8 mouse cellular contexts compared by ENCODE assay signal in genomic region chr11:63969205-63969910, GRCm38 (mm10). TPM values are rescaled to one million over a fixed set of nuclear protein-coding genes. Genes with fewer than 3 reads are reported as not detected.
A peak's percentile ranks its signal among the peaks of the same experiment; 100 is the strongest.
DNase-seq lines count a peak whose midpoint lies in the region; ATAC-seq lines count a peak whose summit lies in the region.

No protein-coding gene starts in this region.

- no peaks in the 10 kb centered on the region for H3K27me3 ChIP-seq in neural tube, embryonic 11.5 days (ENCODE audit: control insufficient read depth, insufficient read depth, low read length)
- H3K27me3 ChIP-seq in hindbrain, embryonic 13.5 days = 0 out of 2 replicates have a peak, but pooled peaks cover 2% of the 10 kb centered on the region
- H3K27me3 ChIP-seq in liver, embryonic 15.5 days = no peaks in the 10 kb centered on the region

- peak; percentile 32 for DNase-seq in neural tube, embryonic 11.5 days (ENCODE audit: low spot score)
- no peak for DNase-seq in neural tube, embryonic 10.5 days (ENCODE audit: extremely low spot score, low spot score)
- DNase-seq in yolk sac, embryonic 10.5 days (ENCODE audit: low spot score) = peak; percentile 32
- DNase-seq in gastrocnemius, adult 8-10 months (ENCODE audit: low spot score in 2 of 2) = no peak
- DNase-seq in ovary, postnatal 10 days (ENCODE audit: low spot score) = no peak
- DNase-seq in spleen, adult 12 weeks (ENCODE audit: low spot score) = no peak

- peaks cover 20% of the 10 kb centered on the region for H3K4me1 ChIP-seq in neural tube, embryonic 11.5 days (ENCODE audit: control insufficient read depth, insufficient read depth, low read length)
- peaks cover 29% of the 10 kb centered on the region for H3K4me1 ChIP-seq in hindbrain, embryonic 13.5 days (replicated peaks)
- H3K4me1 ChIP-seq in liver, embryonic 15.5 days (replicated peaks) = peaks cover 48% of the 10 kb centered on the region

- no peak for ATAC-seq in neural tube, embryonic 11.5 days (ENCODE audit: insufficient read depth, low FRiP score, low TSS enrichment)
- ATAC-seq in hindbrain, embryonic 13.5 days (ENCODE audit: low FRiP score) = peak; percentile 55
- peak; percentile 51; the same call in 1 of the 2 replicates for ATAC-seq in liver, embryonic 15.5 days (ENCODE audit: insufficient read depth)

- H3K27ac ChIP-seq in neural tube, embryonic 11.5 days (ENCODE audit: low read depth, low read length) = no peak overlapping the region
- peak overlapping the region; percentile 62 for H3K27ac ChIP-seq in hindbrain, embryonic 13.5 days
- peak overlapping the region; percentile 65 for H3K27ac ChIP-seq in liver, embryonic 15.5 days (replicated peaks)

- H3K4me2 ChIP-seq in neural tube, embryonic 11.5 days (ENCODE audit: low read depth) = no peak overlapping the region
- H3K4me2 ChIP-seq in hindbrain, embryonic 13.5 days = no peak overlapping the region
- H3K4me2 ChIP-seq in liver, embryonic 15.5 days = peak overlapping the region; percentile 15; the same call in 1 of the 2 replicates

- H3K4me3 ChIP-seq in neural tube, embryonic 11.5 days (ENCODE audit: low read depth, low read length) = no peak overlapping the region
- H3K4me3 ChIP-seq in hindbrain, embryonic 13.5 days = no peak overlapping the region
- H3K4me3 ChIP-seq in liver, embryonic 15.5 days (replicated peaks) = no peak overlapping the region

- WGBS in neural tube, embryonic 11.5 days = 46% methylated on average over 11 of the region's 11 CpGs
- WGBS in hindbrain, embryonic 13.5 days = 32% methylated on average over 11 of the region's 11 CpGs
- 56% methylated on average over 11 of the region's 11 CpGs for WGBS in liver, embryonic 15.5 days (ENCODE audit: insufficient replicate concordance)

- no peaks in the 10 kb centered on the region for H3K9me3 ChIP-seq in neural tube, embryonic 11.5 days (ENCODE audit: control insufficient read depth, low read length)
- H3K9me3 ChIP-seq in hindbrain, embryonic 13.5 days = no peaks in the 10 kb centered on the region
- no peaks in the 10 kb centered on the region for H3K9me3 ChIP-seq in liver, embryonic 15.5 days (replicated peaks)

- no peaks in the 10 kb centered on the region for H3K36me3 ChIP-seq in neural tube, embryonic 11.5 days (ENCODE audit: control insufficient read depth, insufficient read depth, low read length)
- H3K36me3 ChIP-seq in hindbrain, embryonic 13.5 days = peaks cover 5% of the 10 kb centered on the region; the same call in 1 of the 2 replicates
- no peaks in the 10 kb centered on the region for H3K36me3 ChIP-seq in liver, embryonic 15.5 days (replicated peaks)

- H3K9ac ChIP-seq in neural tube, embryonic 11.5 days (ENCODE audit: low read length) = no peak overlapping the region
- 0 out of 2 replicates have a peak overlapping the region, but pooled peaks have one; percentile 19 for H3K9ac ChIP-seq in hindbrain, embryonic 13.5 days
- H3K9ac ChIP-seq in liver, embryonic 15.5 days = no peak overlapping the region

RNA-seq across cellular contexts. Expression of gene Hs3st3b1, which starts 47.3 kb away (rescaled TPM):
- 13.0 and 14.0 TPM in 2 replicates for polyA plus RNA-seq in neural tube, embryonic 11.5 days (2014; fragmentation: Nextera tagmentation; extraction: Ambion mirVana)
- polyA plus RNA-seq in hindbrain, embryonic 13.5 days (2015; fragmentation: Nextera tagmentation; extraction: Ambion mirVana) = 6.5 and 7.5 TPM in 2 replicates
- polyA plus RNA-seq in liver, embryonic 15.5 days (2015; fragmentation: Nextera tagmentation; extraction: Ambion mirVana) = 13.4 and 14.6 TPM in 2 replicates
- under 1 TPM; 0.24 to 0.32 (median 0.27) TPM for total RNA-seq in gastrocnemius, adult 8-10 months (2022)

Comparison
In these comparisons a context has a peak if more than half of its experiments do, and no peak if none do; other contexts are left out.
1. DNase-seq: peak in neural tube, embryonic 11.5 days (single experiment) and yolk sac, embryonic 10.5 days (single experiment); none in neural tube, embryonic 10.5 days (single experiment), gastrocnemius, adult 8-10 months (0 of 2), ovary, postnatal 10 days (single experiment) and spleen, adult 12 weeks (single experiment).